Mouse (Mus musculus) hindbrain, embryonic 12.5 days (tissue): ENCODE measurements around the gene Rab8a. TPM values are rescaled to one million over a fixed set of nuclear protein-coding genes. Genes with fewer than 3 reads are reported as not detected.
A peak's percentile ranks its signal among the peaks of the same experiment; 100 is the strongest.
"Not testable (repeated sequence)": the region's sequence is repeated elsewhere in the genome, so short reads cannot be mapped to it uniquely, and the experiment has no call there.

Experiments used
- ATAC-seq: fragments of 200-750 bp; cut with Nextera tagmentation; 2 replicates; pipeline ENCODE4 v1.8.0; 2017; ENCODE audit warnings: moderate TSS enrichment; ENCODE audit not compliant: low FRiP score
- H3K27ac ChIP-seq: fragments of 300-500 bp; sonication (generic); 2 replicates; pipeline ENCODE4 v1.5.1; 2016; ENCODE audit warnings: mild to moderate bottlenecking
- H3K27me3 ChIP-seq: fragments of 300-500 bp; sonication (generic); 2 replicates; pipeline ENCODE4 v1.6.1; 2016; ENCODE audit warnings: mild to moderate bottlenecking
- H3K36me3 ChIP-seq: fragments of 300-500 bp; sonication (generic); 2 replicates; pipeline ENCODE4 v1.6.1; 2016; ENCODE audit warnings: mild to moderate bottlenecking
- H3K4me1 ChIP-seq: fragments of 300-500 bp; sonication (generic); 2 replicates; pipeline ENCODE4 v1.6.1; 2016
- H3K4me2 ChIP-seq: fragments of 300-500 bp; sonication (generic); replicated peaks from 2 replicates; pipeline ENCODE4 v1.6.1; 2016; ENCODE audit warnings: mild to moderate bottlenecking
- H3K4me3 ChIP-seq: fragments of 300-500 bp; sonication (generic); 2 replicates; pipeline ENCODE4 v1.5.1; 2016; ENCODE audit warnings: mild to moderate bottlenecking
- H3K9ac ChIP-seq: fragments of 300-500 bp; sonication (generic); 2 replicates; pipeline ENCODE4 v1.6.1; 2016; ENCODE audit warnings: mild to moderate bottlenecking, moderate library complexity
- H3K9me3 ChIP-seq: fragments of 300-500 bp; sonication (generic); replicated peaks from 2 replicates; pipeline ENCODE4 v1.6.1; 2016; ENCODE audit warnings: mild to moderate bottlenecking
- WGBS: fragments of 180-500 bp; shearing (Covaris S2); methylation state at CpG from one replicate; pipeline ENCODE4 v1.1.7; 2016; 5-methylcytosine and 5-hydroxymethylcytosine counted together
- polyA plus RNA-seq: library from polyadenylated mRNA; unstranded; fragments of >200 nt; fragmentation: Nextera tagmentation; extraction: Ambion mirVana; gene quantifications from 2 replicates; pipeline ENCODE4 v1.2.1, GENCODE M21; 2016

The Rab8a gene
- 111 and 115 TPM in 2 replicates for polyA plus RNA-seq

DNA sequence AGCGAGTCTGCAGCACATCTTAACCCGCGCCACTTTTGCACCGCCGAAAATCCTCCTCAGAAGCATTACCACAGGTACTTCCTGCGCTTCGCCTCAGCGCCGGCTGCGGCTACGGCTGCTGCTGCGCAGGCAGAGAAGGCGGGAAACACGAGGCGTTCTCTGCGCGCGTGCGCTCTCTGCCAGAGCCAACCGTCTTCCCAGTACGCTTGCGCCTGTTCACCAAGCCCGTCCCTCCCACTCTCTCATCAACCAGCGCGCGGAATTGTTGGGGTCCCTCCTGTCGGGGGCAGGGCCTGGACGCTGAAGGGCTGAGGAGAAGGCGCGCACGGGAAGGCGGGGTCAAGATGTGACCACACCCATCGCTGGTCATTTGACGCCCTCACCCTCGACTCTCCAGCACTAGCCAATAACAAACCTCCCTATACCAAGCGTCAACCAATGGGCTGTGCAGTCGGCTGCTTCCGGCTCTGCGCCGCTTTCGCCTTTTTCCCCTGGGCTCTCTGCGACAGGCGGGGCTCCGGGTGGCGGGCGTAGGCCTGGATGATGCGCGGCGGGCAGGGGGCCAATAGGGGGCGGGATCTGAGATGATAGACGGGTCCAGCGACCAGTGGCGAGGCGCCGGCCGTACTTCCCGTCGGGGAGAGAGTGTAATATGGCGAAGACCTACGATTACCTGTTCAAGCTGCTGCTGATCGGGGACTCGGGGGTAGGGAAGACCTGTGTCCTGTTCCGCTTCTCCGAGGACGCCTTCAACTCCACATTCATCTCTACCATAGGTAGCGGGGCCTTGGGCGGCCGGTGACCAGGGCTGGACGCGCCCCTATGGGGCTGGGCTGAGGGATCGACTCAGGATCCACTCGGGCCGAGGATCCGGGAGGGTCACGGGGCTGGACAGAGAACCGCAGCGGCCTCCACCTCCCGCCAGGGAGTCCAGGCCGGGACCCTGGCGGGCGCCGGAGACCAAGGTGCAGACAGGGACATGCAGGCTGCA, at the start of gene Rab8a:
TSS of gene Rab8a (plus strand) at position 494 of the 991 bp plus-strand sequence.
- under 1% methylated on average over 80 of the region's 82 CpGs for WGBS
- H3K9ac ChIP-seq, result peak within 1 kb of the TSS; percentile 96
- peak within 1 kb of the TSS; percentile 93 for H3K4me2 ChIP-seq
- no peaks in the 10 kb centered on the region for H3K27me3 ChIP-seq
- H3K9me3 ChIP-seq, result no peaks in the 10 kb centered on the region
- peak within 1 kb of the TSS; percentile 93 for H3K4me3 ChIP-seq
- peaks cover 14% of the 10 kb centered on the region for H3K4me1 ChIP-seq
- peaks cover 14% of the 10 kb centered on the region; the same call in 1 of the 2 replicates for H3K36me3 ChIP-seq
- ATAC-seq, result peak; percentile 100
- H3K27ac ChIP-seq, result peak within 1 kb of the TSS; percentile 80

DNA sequence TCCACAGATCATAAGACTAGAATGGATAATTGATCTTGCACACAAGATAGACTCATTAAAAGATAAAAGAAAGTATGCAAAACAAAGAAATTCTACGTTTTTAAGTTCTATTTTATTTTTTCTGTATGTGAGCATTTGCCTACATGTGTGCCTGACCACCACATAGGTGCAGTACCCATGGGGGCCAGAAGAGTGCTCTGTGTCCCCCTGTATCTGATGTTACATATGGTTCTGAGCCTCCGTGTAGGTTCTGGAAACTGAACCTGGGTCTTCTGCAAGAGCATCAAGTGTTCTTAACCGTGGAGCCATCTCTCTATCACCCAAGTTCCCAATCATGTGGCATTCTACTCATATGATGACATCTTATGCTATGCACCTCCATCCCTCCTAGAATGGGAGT, 48.5 kb upstream of the Rab8a start:
- no peak overlapping the region for H3K4me2 ChIP-seq

DNA sequence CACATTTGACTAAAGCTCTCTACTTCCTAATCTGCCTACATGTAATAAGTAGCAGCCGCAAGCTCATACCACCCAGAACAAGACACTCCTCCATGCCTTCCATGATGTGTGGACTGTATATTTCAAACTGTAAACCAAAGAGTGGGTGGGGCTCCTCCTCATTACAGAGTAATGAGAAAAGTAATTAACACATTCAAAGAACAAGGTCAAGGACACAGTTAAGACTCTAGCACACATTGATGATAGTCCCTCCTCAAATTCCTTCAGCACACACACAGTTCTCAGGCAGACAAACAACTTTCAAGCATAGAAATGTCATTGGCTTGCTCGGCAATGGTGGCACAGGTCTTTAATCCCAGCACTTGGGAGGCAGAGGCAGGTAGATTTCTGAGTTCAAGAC, 45.8 kb upstream of the Rab8a start:
- no peaks in the 10 kb centered on the region for H3K9me3 ChIP-seq
- H3K27me3 ChIP-seq, result no peaks in the 10 kb centered on the region
- 90% methylated on average over 2 of the region's 2 CpGs for WGBS
- no peaks in the 10 kb centered on the region for H3K4me1 ChIP-seq
- no peak overlapping the region for H3K4me2 ChIP-seq
- H3K36me3 ChIP-seq, result no peaks in the 10 kb centered on the region
- no peak overlapping the region for H3K4me3 ChIP-seq
- H3K27ac ChIP-seq, result no peak overlapping the region
- no peak overlapping the region for H3K9ac ChIP-seq
- ATAC-seq, result no peak

More for the DNA sequence above, 48.5 kb upstream of the Rab8a start:
- WGBS, result 78% methylated on average over 3 of the region's 3 CpGs
- Histone ChIP-seq H3K36me3 (no peaks in the 10 kb centered on the region), H3K4me1 (no peaks in the 10 kb centered on the region), H3K27ac (no peak overlapping the region), H3K4me3 (no peak overlapping the region), H3K27me3 (no peaks in the 10 kb centered on the region), H3K9ac (no peak overlapping the region), H3K9me3 (no peaks in the 10 kb centered on the region)
- no peak for ATAC-seq

DNA sequence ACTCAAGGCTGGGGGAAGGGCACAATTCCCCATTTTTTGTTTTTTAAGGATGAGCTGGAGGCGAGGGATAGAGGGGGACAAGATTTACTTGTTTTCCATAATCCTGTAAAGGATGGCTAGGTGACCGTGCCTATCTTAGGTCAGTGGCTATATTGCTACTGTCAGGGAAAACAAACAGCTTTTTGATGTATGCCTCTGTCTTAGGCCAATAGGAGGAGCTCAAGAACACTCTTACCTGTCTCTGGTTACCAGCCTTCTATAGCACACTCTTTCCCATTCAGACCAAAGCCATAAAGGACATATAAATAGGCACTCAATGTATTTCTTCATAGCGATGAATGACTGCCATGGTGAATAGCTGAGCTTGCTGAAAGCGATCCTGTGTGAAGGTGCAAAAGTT, 42.4 kb upstream of the Rab8a start:
- H3K27me3 ChIP-seq, result no peaks in the 10 kb centered on the region
- no peak for ATAC-seq
- H3K36me3 ChIP-seq, result no peaks in the 10 kb centered on the region
- 47% methylated on average over 4 of the region's 4 CpGs for WGBS
- H3K27ac ChIP-seq, result no peak overlapping the region
- no peaks in the 10 kb centered on the region for H3K9me3 ChIP-seq
- H3K4me3 ChIP-seq, result no peak overlapping the region
- no peak overlapping the region for H3K9ac ChIP-seq
- H3K4me1 ChIP-seq, result no peaks in the 10 kb centered on the region
- H3K4me2 ChIP-seq, result no peak overlapping the region

DNA sequence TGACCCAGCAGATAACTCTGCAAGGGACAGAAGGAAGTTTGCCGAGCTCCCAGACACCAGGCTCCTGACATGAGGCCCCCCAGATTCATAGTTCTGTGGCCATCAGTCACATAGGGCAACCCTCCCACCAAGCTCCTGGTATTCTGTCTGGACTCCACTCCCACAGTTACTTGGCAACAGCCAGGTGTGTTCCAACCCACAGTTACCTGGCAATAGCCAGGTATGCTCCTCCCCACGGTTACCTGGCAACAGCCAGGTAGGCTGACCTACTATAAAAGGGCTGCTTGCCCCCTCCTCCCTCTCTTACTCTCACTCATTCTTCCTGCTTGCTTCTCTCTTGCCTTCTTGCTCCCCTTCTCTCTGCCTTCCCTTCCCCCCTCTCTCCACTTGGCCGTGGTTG, 39.5 kb upstream of the Rab8a start:
- not testable (repeated sequence) for H3K4me1 ChIP-seq, H3K9me3 ChIP-seq, H3K27me3 ChIP-seq, H3K36me3 ChIP-seq, H3K9ac ChIP-seq, ATAC-seq, H3K4me3 ChIP-seq, H3K4me2 ChIP-seq, H3K27ac ChIP-seq
- 60% methylated on average over 3 of the region's 3 CpGs for WGBS

DNA sequence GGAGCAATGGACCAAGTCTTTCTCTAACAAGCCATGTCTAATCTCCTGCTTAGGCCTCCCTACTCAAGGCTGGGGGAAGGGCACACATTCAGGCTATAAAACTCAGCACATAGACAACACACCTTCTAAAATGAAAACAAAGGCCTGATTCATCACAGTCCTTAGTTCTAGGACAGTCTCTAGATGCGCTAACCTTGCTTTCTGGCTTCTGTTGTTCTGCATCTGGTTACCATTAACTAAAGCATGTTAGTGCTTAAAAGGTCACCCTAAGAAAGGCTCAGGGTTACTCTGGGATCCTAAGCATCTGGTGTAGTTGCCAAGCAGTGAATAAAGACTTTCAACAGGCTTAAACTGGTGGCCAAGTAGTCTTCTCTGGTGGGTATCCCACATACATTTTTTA, 39.0 kb upstream of the Rab8a start:
- Histone ChIP-seq H3K4me2 (no peak overlapping the region), H3K9me3 (no peaks in the 10 kb centered on the region), H3K4me3 (no peak overlapping the region), H3K4me1 (no peaks in the 10 kb centered on the region), H3K36me3 (no peaks in the 10 kb centered on the region), H3K27ac (no peak overlapping the region), H3K27me3 (no peaks in the 10 kb centered on the region), H3K9ac (no peak overlapping the region)
- WGBS, result 58% methylated on average over 1 of the region's 1 CpGs
- no peak for ATAC-seq

DNA sequence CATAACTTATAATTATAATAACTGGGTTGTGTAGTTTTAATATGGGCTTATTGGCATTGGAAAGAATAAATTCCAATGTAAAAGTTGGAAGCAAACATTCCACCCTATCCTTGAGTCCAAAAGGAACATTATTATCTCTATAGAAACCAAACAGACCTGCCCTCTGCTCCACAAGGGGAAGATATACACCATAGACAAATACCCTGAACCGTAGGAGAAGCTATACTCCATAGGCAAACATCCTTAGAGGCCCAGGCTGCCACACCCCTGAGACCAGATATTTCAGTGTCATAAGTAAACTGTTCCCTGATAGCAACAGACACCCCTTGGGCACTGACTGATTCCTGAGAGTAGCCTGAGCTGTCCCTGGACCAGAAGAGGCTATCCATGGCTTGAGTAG, 33.2 kb upstream of the Rab8a start:
- Histone ChIP-seq H3K9me3 (no peaks in the 10 kb centered on the region), H3K27ac (no peak overlapping the region), H3K4me3 (no peak overlapping the region), H3K4me1 (no peaks in the 10 kb centered on the region), H3K4me2 (no peak overlapping the region), H3K27me3 (no peaks in the 10 kb centered on the region), H3K9ac (no peak overlapping the region), H3K36me3 (no peaks in the 10 kb centered on the region)
- no peak for ATAC-seq
- WGBS, result 78% methylated on average over 1 of the region's 1 CpGs

DNA sequence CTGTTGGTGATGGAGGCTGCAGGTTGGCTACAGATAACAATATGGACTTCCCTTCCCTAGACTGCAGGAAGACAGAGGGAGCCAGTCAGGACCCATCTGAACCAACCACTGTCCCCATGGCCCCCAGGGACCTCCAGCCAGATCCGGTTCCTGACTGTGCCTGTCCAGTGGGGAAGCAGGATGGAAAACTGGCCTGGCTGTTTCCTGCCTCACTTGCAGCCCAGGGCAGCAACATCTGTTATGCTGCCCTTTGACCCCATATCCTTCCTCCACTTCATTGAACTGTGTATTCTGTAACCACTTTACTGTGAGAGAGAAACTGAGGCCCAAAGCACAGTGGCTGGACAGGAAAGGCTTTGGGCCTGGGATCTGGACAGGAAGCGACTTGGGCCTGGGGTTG, 29.7 kb upstream of the Rab8a start:
- no peaks in the 10 kb centered on the region for H3K36me3 ChIP-seq
- H3K4me2 ChIP-seq, result no peak overlapping the region
- no peaks in the 10 kb centered on the region for H3K9me3 ChIP-seq
- no peak overlapping the region for H3K27ac ChIP-seq
- WGBS, result 60% methylated on average over 2 of the region's 2 CpGs
- H3K4me1 ChIP-seq, result peaks cover 6% of the 10 kb centered on the region; the same call in 1 of the 2 replicates
- H3K9ac ChIP-seq, result no peak overlapping the region
- H3K27me3 ChIP-seq, result no peaks in the 10 kb centered on the region
- H3K4me3 ChIP-seq, result no peak overlapping the region
- no peak for ATAC-seq

DNA sequence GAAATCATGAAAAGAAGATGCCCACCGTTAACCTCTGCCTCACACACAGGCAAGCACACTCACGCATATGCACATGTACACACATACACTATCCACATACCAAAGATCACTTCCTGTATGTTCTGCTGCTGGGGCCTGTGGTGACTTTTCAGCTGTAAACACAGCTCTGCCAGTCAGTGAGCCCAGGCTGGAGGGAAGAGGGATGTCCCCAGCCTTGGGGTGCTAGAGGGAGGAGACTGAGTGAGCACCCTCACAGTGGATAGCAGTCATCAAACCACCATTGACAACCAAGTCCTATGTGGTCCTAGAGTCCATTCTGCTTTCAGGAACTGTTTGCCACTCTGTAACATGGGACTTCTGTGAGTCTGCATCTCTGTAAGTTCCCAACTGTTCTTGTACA, 29.1 kb upstream of the Rab8a start:
- peaks cover 8% of the 10 kb centered on the region; the same call in 1 of the 2 replicates for H3K4me1 ChIP-seq
- H3K27ac ChIP-seq, result no peak overlapping the region
- H3K4me3 ChIP-seq, result no peak overlapping the region
- ATAC-seq, result no peak
- no peak overlapping the region for H3K9ac ChIP-seq
- no peaks in the 10 kb centered on the region for H3K36me3 ChIP-seq
- H3K4me2 ChIP-seq, result no peak overlapping the region
- no peaks in the 10 kb centered on the region for H3K27me3 ChIP-seq
- 73% methylated on average over 2 of the region's 2 CpGs for WGBS
- no peaks in the 10 kb centered on the region for H3K9me3 ChIP-seq

DNA sequence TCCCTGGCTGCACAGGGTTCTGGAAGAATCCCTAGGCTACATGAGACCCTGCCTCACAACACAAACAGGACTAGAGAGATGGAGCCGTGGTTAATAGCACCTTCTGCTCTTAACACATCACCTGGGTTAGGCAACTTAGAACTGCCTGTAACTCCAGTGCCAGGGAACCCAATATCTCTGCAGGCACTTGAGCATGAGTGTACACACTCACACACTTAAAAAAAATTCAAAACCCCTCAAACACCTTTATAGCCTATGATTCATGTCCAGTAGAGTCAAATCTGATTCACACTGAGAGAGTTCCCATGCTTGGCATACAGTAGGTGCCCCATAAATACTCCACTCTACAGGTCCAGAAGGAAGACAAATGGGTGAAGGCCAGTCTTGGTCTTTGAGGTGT, 28.6 kb upstream of the Rab8a start:
- peaks cover 10% of the 10 kb centered on the region; the same call in 1 of the 2 replicates for H3K4me1 ChIP-seq
- no peak overlapping the region for H3K27ac ChIP-seq
- WGBS, result 89% methylated on average over 1 of the region's 1 CpGs
- no peaks in the 10 kb centered on the region for H3K9me3 ChIP-seq
- no peaks in the 10 kb centered on the region for H3K36me3 ChIP-seq
- no peak overlapping the region for H3K4me2 ChIP-seq
- H3K27me3 ChIP-seq, result no peaks in the 10 kb centered on the region
- ATAC-seq, result no peak
- no peak overlapping the region for H3K9ac ChIP-seq
- no peak overlapping the region for H3K4me3 ChIP-seq

DNA sequence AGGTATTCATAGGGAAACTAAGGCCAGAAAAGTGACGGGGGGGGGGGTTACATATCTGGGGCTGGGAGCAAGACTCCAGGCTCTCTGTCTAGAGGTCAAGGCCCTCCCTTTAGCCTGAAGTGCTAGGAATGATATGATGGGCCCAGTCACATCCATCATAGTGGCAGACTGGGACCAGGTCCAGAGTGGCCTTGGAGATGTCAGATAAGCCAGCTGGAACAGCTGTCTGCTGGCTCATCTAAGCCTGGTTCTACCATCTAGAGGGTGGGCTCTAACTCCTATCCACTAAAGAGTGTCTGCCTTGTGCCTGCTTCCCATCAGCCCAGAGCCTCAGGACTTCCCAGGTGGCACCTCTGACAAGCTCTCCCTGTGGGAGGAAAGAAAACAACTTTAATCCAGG, 28.1 kb upstream of the Rab8a start:
- ATAC-seq, result no peak
- no peaks in the 10 kb centered on the region for H3K36me3 ChIP-seq
- H3K9ac ChIP-seq, result no peak overlapping the region
- peaks cover 10% of the 10 kb centered on the region for H3K4me1 ChIP-seq
- no peaks in the 10 kb centered on the region for H3K27me3 ChIP-seq
- no peak overlapping the region for H3K4me2 ChIP-seq
- WGBS, result 84% methylated on average over 1 of the region's 1 CpGs
- H3K27ac ChIP-seq, result no peak overlapping the region
- no peaks in the 10 kb centered on the region for H3K9me3 ChIP-seq
- no peak overlapping the region for H3K4me3 ChIP-seq

DNA sequence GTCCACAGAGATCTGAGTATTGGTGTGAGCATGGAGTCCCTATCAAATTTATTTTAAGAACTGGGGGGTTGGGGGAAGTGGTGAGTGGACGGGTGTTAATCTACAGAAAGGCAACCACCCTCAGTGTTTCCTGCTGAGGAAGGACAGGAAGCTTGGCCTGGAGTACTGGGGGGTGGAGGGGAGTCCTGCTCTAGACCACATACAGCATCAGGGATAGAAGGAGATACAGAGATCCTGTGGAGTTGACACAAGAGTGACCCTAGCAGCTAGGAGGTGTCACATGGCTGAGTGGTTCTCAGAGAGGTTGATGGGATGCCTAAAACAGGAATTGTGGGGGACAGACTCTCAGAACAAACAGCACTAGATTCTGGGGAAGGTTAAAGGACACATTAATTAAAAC, 27.5 kb upstream of the Rab8a start:
- ATAC-seq, result no peak
- H3K27me3 ChIP-seq, result no peaks in the 10 kb centered on the region
- peaks cover 3% of the 10 kb centered on the region; the same call in 1 of the 2 replicates for H3K36me3 ChIP-seq
- no peak overlapping the region for H3K4me2 ChIP-seq
- H3K9ac ChIP-seq, result no peak overlapping the region
- 42% methylated on average over 1 of the region's 1 CpGs for WGBS
- no peaks in the 10 kb centered on the region for H3K9me3 ChIP-seq
- H3K27ac ChIP-seq, result no peak overlapping the region
- no peak overlapping the region for H3K4me3 ChIP-seq
- H3K4me1 ChIP-seq, result peaks cover 12% of the 10 kb centered on the region
